Mouse (Mus musculus) CH12.LX (cell line): ENCODE measurements around the gene Pkn1. TPM values are rescaled to one million over a fixed set of nuclear protein-coding genes. Genes with fewer than 3 reads are reported as not detected.

ENCODE experiments used
- DNase-seq: peaks from one replicate; pipeline ENCODE4 v3.0.0-alpha.2; 2013; ENCODE audit errors: extremely low read depth
- H3K27ac ChIP-seq: 2 replicates; pipeline ENCODE4 v1.5.1; 2012; ENCODE audit warnings: low read depth, mild to moderate bottlenecking, control low read depth, moderate library complexity; ENCODE audit not compliant: insufficient read depth
- H3K27me3 ChIP-seq: replicated peaks from 2 replicates; pipeline ENCODE3; 2012; ENCODE audit warnings: inconsistent platforms
- H3K36me3 ChIP-seq, 2 experiments: replicated peaks in 1 of 2; 2 replicates each; pipeline versions ENCODE3 to v1.6.1; 2012; ENCODE audit warnings: inconsistent platforms in 1 of 2, low read length in 1 of 2, mild to moderate bottlenecking in 1 of 2, mixed read lengths in 1 of 2, moderate library complexity in 1 of 2; ENCODE audit not compliant: control insufficient read depth in 1 of 2, insufficient read depth in 1 of 2
- H3K4me1 ChIP-seq, 2 experiments: 2 replicates each; pipeline ENCODE4 v1.6.1; 2012; ENCODE audit warnings: inconsistent platforms in 1 of 2, moderate library complexity in 1 of 2; ENCODE audit not compliant: insufficient read depth in 2 of 2, control insufficient read depth in 1 of 2
- H3K4me2 ChIP-seq: 2 replicates; pipeline ENCODE4 v1.6.1; 2012; ENCODE audit warnings: low read depth, mild to moderate bottlenecking, control low read depth; ENCODE audit not compliant: poor library complexity, insufficient read depth, severe bottlenecking
- H3K4me3 ChIP-seq, 3 experiments: fragments of 150-350 bp in 1 of 3; sonication (generic) in 1 of 3; replicated peaks in 1 of 3; 2 replicates each; pipeline versions ENCODE3 to v1.5.1; 2011 to 2012; ENCODE audit warnings: low read depth in 2 of 3, low read length in 2 of 3, mild to moderate bottlenecking in 2 of 3, moderate library complexity in 2 of 3, control low read depth in 1 of 3, improper control_type of control experiment in 1 of 3, inconsistent platforms in 1 of 3, mixed read lengths in 1 of 3; ENCODE audit not compliant: poor library complexity in 1 of 3
- H3K79me2 ChIP-seq: replicated peaks from 2 replicates; pipeline ENCODE4 v1.6.1; 2012; ENCODE audit warnings: mild to moderate bottlenecking, moderate library complexity; ENCODE audit not compliant: control insufficient read depth, poor library complexity, insufficient read depth, severe bottlenecking; ENCODE audit errors: extremely low read depth
- H3K9ac ChIP-seq: 2 replicates; pipeline ENCODE4 v1.6.1; 2012; ENCODE audit warnings: low read depth, mild to moderate bottlenecking, control low read depth, moderate library complexity; ENCODE audit not compliant: insufficient read depth
- H3K9me3 ChIP-seq: replicated peaks from 2 replicates; pipeline ENCODE3; 2012; ENCODE audit warnings: low read length, inconsistent platforms, mixed read lengths
- CHD2 ChIP-seq: IDR thresholded peaks from 2 replicates; pipeline ENCODE4 v1.6.1; 2011; ENCODE audit warnings: low read length, improper control_type of control experiment
- ELF1 ChIP-seq: IDR thresholded peaks from 2 replicates; pipeline ENCODE4 v1.6.1; 2014; ENCODE audit warnings: low read depth, mild to moderate bottlenecking, inconsistent platforms, low read length, improper control_type of control experiment
- GABPA ChIP-seq: IDR thresholded peaks from 2 replicates; pipeline ENCODE4 v1.6.1; 2012; ENCODE audit warnings: low read depth, low read length, improper control_type of control experiment, inconsistent platforms; ENCODE audit not compliant: insufficient replicate concordance
- HCFC1 ChIP-seq: IDR thresholded peaks from 2 replicates; pipeline ENCODE4 v1.6.1; 2012; ENCODE audit warnings: low read depth, mild to moderate bottlenecking, inconsistent platforms, low read length, improper control_type of control experiment
- JUN ChIP-seq: IDR thresholded peaks from 2 replicates; pipeline ENCODE4 v1.6.1; 2011; ENCODE audit warnings: low read depth, mild to moderate bottlenecking, low read length, improper control_type of control experiment, moderate library complexity; ENCODE audit not compliant: insufficient read depth
- KAT2A ChIP-seq: IDR thresholded peaks from 2 replicates; pipeline ENCODE4 v1.6.1; 2012; ENCODE audit warnings: low read length, improper control_type of control experiment, inconsistent platforms; ENCODE audit not compliant: insufficient replicate concordance
- NELFE ChIP-seq: IDR thresholded peaks from 2 replicates; pipeline ENCODE4 v1.6.1; 2011; ENCODE audit warnings: low read depth, low read length, improper control_type of control experiment
- RAD21 ChIP-seq: IDR thresholded peaks from 2 replicates; pipeline ENCODE4 v1.6.1; 2011; ENCODE audit warnings: low read depth, mild to moderate bottlenecking, low read length, improper control_type of control experiment, moderate library complexity
- SMC3 ChIP-seq: IDR thresholded peaks from 2 replicates; pipeline ENCODE4 v1.6.1; 2011; ENCODE audit warnings: low read depth, low read length, improper control_type of control experiment
- TBP ChIP-seq: conservative IDR thresholded peaks from 2 replicates; pipeline ENCODE4 v1.6.1; 2011; ENCODE audit warnings: low read depth, low read length, improper control_type of control experiment
- UBTF ChIP-seq: IDR thresholded peaks from 2 replicates; pipeline ENCODE4 v1.6.1; 2012; ENCODE audit warnings: low read depth, mild to moderate bottlenecking, inconsistent platforms, low read length, improper control_type of control experiment, moderate library complexity
- ZC3H11A ChIP-seq: IDR thresholded peaks from 2 replicates; pipeline ENCODE4 v1.6.1; 2012; ENCODE audit warnings: low read depth, mild to moderate bottlenecking, inconsistent platforms, low read length, improper control_type of control experiment
- ZMIZ1 ChIP-seq: IDR thresholded peaks from 2 replicates; pipeline ENCODE4 v1.6.1; 2012; ENCODE audit warnings: low read depth, mild to moderate bottlenecking, inconsistent platforms, low read length, improper control_type of control experiment
- ZNF384 ChIP-seq: IDR thresholded peaks from 2 replicates; pipeline ENCODE4 v1.6.1; 2012; ENCODE audit warnings: low read depth, low read length, improper control_type of control experiment, inconsistent platforms
- dilution Hi-C: fragments of 300-500 bp; cut with MboI; formaldehyde crosslinking; loops from 2 replicates; pipeline ENCODE4 v1.14.3; 2020; ENCODE audit warnings: low sequenced_read_pairs; ENCODE audit not compliant: extremely low pct_unique_long_range_greater_than_20kb, extremely low pct_ligation_motif_present
- in situ Hi-C: fragments of 300-500 bp; cut with MboI; formaldehyde crosslinking; loops from 3 replicates; pipeline ENCODE4 v1.14.3; 2019; ENCODE audit warnings: low sequenced_read_pairs, low pct_ligation_motif_present, low pct_unique_long_range_greater_than_20kb, mixed read lengths
- polyA plus RNA-seq: library from polyadenylated mRNA; unstranded; fragments of >175 nt; gene quantifications from 2 replicates; pipeline ENCODE4 v1.2.1, GENCODE M21; 2012; ENCODE audit warnings: low read depth; ENCODE audit not compliant: insufficient read length
- total RNA-seq, 2 experiments: library from RNA; depleted of rRNA; stranded (reverse); fragments of 300-350 nt in 1 of 2; fragments of >200 nt in 1 of 2; gene quantifications; 2 replicates each; pipeline ENCODE4 v1.2.3; 2012 to 2014

The Pkn1 gene
- total and polyA plus RNA-seq, 3 experiments, result 33.5 to 58.8 (median 47.8) TPM

GRCm38 (mm10) chr8:83694369-83695160, 4.4 kb downstream of the Pkn1 start:
- no peak for TF ChIP-seq KAT2A
- no peak for TF ChIP-seq ELF1
- TF ChIP-seq NELFE, result no peak
- no peak for TF ChIP-seq HCFC1
- TF ChIP-seq ZMIZ1, result no peak
- Histone ChIP-seq H3K9ac (no peak overlapping the region), H3K27ac (0 out of 2 replicates have a peak overlapping the region, but pooled peaks have one; percentile 18), H3K9me3 (no peaks in the 10 kb centered on the region), H3K4me1 (peaks cover 27 to 53% of the 10 kb centered on the region in 2 experiments), H3K36me3 (peaks cover 26 to 63% of the 10 kb centered on the region in 2 experiments), H3K4me3 (no peak overlapping the region), H3K79me2 (peaks cover 30% of the 10 kb centered on the region), H3K27me3 (no peaks in the 10 kb centered on the region), H3K4me2 (no peak overlapping the region)
- in situ Hi-C loops, result no loop called here
- DNase-seq, result no peak
- dilution Hi-C loops, result no loop called here

GRCm38 (mm10) chr8:83693609-83694236, 5.3 kb downstream of the Pkn1 start:
- H3K27me3 ChIP-seq, result no peaks in the 10 kb centered on the region
- TF ChIP-seq ELF1, result peak; percentile 79
- no peak for TF ChIP-seq CHD2
- H3K4me2 ChIP-seq, result no peak overlapping the region
- H3K79me2 ChIP-seq, result peaks cover 30% of the 10 kb centered on the region
- H3K27ac ChIP-seq, result no peak overlapping the region
- no peak overlapping the region; the same call in 1 of the 2 replicates for H3K9ac ChIP-seq
- peaks cover 27 to 53% of the 10 kb centered on the region in 2 experiments for H3K4me1 ChIP-seq
- peak; percentile 47 for DNase-seq
- no peaks in the 10 kb centered on the region for H3K9me3 ChIP-seq
- in situ Hi-C loops (no loop called here), dilution Hi-C loops (no loop called here)
- peaks cover 30 to 68% of the 10 kb centered on the region in 2 experiments for H3K36me3 ChIP-seq
- H3K4me3 ChIP-seq, result peak overlapping the region; percentile 34 to 59 (median 54)

GRCm38 (mm10) chr8:83689264-83689663, 9.7 kb downstream of the Pkn1 start:
- dilution Hi-C loops (no loop called here), in situ Hi-C loops (no loop called here)
- Histone ChIP-seq H3K79me2 (peaks cover 6% of the 10 kb centered on the region; the same call in 1 of the 2 replicates), H3K36me3 (peaks cover 50 to 86% of the 10 kb centered on the region in 2 experiments), H3K4me3 (no peak overlapping the region), H3K9ac (no peak overlapping the region), H3K27ac (no peak overlapping the region), H3K27me3 (no peaks in the 10 kb centered on the region), H3K4me1 (peaks cover 4 to 16% of the 10 kb centered on the region in 2 experiments), H3K4me2 (no peak overlapping the region), H3K9me3 (no peaks in the 10 kb centered on the region)
- DNase-seq, result no peak
- TF ChIP-seq TBP (no peak), ELF1 (no peak), JUN (no peak), ZC3H11A (no peak), GABPA (no peak), UBTF (no peak), SMC3 (no peak), ZNF384 (no peak), RAD21 (no peak)
